Mouse (Mus musculus) forebrain, embryonic 11.5 days (tissue): ENCODE measurements around the gene Eral1. TPM values are rescaled to one million over a fixed set of nuclear protein-coding genes. Genes with fewer than 3 reads are reported as not detected.
"Not testable (repeated sequence)": the region's sequence is repeated elsewhere in the genome, so short reads cannot be mapped to it uniquely, and the experiment has no call there.

Source experiments
- ATAC-seq: fragments of 200-750 bp; cut with Nextera tagmentation; replicated peaks from 2 replicates; pipeline ENCODE4 v1.8.0; 2017; ENCODE audit warnings: moderate TSS enrichment; ENCODE audit not compliant: low FRiP score
- DNase-seq: peaks from one replicate; pipeline ENCODE4 v3.0.0-alpha.2; 2017; ENCODE audit warnings: low spot score
- H3K27ac ChIP-seq: fragments of 300-500 bp; sonication (generic); 2 replicates; pipeline ENCODE4 v1.5.1; 2014; ENCODE audit warnings: low read depth, low read length
- H3K27me3 ChIP-seq: fragments of 300-500 bp; sonication (generic); 2 replicates; pipeline ENCODE4 v1.6.1; 2014; ENCODE audit warnings: mild to moderate bottlenecking, low read length, mixed read lengths; ENCODE audit not compliant: control insufficient read depth, insufficient read depth
- H3K36me3 ChIP-seq: fragments of 300-500 bp; sonication (generic); 2 replicates; pipeline ENCODE4 v1.6.1; 2014; ENCODE audit warnings: mild to moderate bottlenecking, low read length, moderate library complexity, mixed read lengths; ENCODE audit not compliant: control insufficient read depth, insufficient read depth
- H3K4me1 ChIP-seq: fragments of 300-500 bp; sonication (generic); replicated peaks from 2 replicates; pipeline ENCODE4 v1.6.1; 2014; ENCODE audit warnings: low read length, mixed read lengths; ENCODE audit not compliant: control insufficient read depth, insufficient read depth
- H3K4me2 ChIP-seq: fragments of 300-500 bp; sonication (generic); 2 replicates; pipeline ENCODE4 v1.6.1; 2014; ENCODE audit warnings: low read depth, mild to moderate bottlenecking, low read length, moderate library complexity, mixed read lengths; ENCODE audit not compliant: severe bottlenecking
- H3K4me3 ChIP-seq: fragments of 300-500 bp; sonication (generic); 2 replicates; pipeline ENCODE4 v1.5.1; 2014; ENCODE audit warnings: low read depth, low read length
- H3K9ac ChIP-seq: fragments of 300-500 bp; sonication (generic); 2 replicates; pipeline ENCODE4 v1.6.1; 2014; ENCODE audit warnings: low read length
- H3K9me3 ChIP-seq: fragments of 300-500 bp; sonication (generic); 2 replicates; pipeline ENCODE4 v1.6.1; 2016; ENCODE audit warnings: low read length, mixed read lengths; ENCODE audit not compliant: control insufficient read depth
- WGBS: fragments of 180-500 bp; shearing (Covaris S2); extraction: QIAGEN DNeasy Blood & Tissue Kit; methylation state at CpG from one replicate; pipeline ENCODE4 v1.1.7; 2014; 5-methylcytosine and 5-hydroxymethylcytosine counted together
- polyA plus RNA-seq: library from polyadenylated mRNA; unstranded; fragments of >200 nt; fragmentation: Nextera tagmentation; extraction: Ambion mirVana; gene quantifications from 2 replicates; pipeline ENCODE4 v1.2.1, GENCODE M21; 2014

The Eral1 gene
- polyA plus RNA-seq, 1 experiment from 2014 or later, result 39.4 TPM

- Histone ChIP-seq H3K27ac (no peak overlapping the region), H3K27me3 (no peaks in the 10 kb centered on the region), H3K9ac (no peak overlapping the region), H3K36me3 (peaks cover 9% of the 10 kb centered on the region; the same call in 1 of the 2 replicates), H3K4me1 (no peaks in the 10 kb centered on the region), H3K4me3 (no peak overlapping the region), H3K9me3 (no peaks in the 10 kb centered on the region), H3K4me2 (no peak overlapping the region)
- no peak for ATAC-seq
- 77% methylated on average over 1 of the region's 1 CpGs for WGBS
- DNase-seq, result peak; percentile 7
Measured at GRCm38 (mm10) chr11:78062563-78062962, 17.6 kb downstream of the Eral1 start.

DNA sequence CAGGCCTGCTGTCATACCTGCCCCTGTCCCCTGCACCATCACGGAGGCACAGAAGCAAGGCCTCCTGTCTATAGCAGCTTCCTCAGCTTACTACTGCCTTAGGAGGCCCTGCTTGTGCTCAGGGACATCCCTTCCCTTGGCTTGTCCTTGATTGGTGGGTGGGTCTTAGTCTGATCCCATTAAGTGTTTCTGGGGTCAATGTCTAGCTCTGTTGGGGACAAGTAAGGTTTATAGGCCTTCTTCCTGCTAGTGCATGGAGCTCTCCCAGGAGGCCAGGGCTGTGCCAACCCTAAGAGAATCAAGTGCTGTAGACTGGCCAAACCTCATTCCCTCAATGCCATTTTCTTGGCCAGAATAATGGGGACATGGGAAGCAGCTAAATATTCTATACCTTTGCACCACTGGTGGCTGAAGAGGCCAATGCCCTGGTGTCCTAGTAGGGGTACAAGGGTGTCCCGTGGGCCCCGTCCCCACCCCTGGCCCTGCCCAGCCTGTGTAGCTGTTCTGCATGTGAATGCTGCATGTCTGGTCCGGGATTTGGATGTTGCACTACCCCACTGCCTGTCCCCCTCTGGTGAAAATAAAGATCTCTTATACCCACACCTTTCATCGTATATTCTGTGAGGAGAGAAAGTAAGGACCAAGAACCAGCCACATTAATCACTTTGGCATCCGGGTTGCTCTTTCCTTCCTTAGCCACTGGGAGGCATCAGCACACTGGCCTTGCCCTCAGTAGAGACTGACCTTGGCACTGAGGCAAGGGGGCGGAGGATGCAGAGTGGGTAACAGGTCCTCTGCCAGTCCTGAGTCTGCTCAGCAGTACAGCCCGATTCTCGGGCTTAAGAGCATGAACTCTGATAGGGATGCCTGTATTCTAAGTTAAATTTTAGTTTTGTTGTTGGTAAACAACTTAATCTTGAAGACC is 20.1 kb downstream of the Eral1 start:
- Histone ChIP-seq H3K36me3 (peaks cover 9% of the 10 kb centered on the region; the same call in 1 of the 2 replicates), H3K4me2 (no peak overlapping the region), H3K4me3 (no peak overlapping the region), H3K27me3 (no peaks in the 10 kb centered on the region), H3K9ac (no peak overlapping the region), H3K9me3 (no peaks in the 10 kb centered on the region), H3K27ac (no peak overlapping the region), H3K4me1 (no peaks in the 10 kb centered on the region)
- DNase-seq (peak; percentile 77), ATAC-seq (no peak)
- WGBS, result 68% methylated on average over 9 of the region's 9 CpGs

DNA sequence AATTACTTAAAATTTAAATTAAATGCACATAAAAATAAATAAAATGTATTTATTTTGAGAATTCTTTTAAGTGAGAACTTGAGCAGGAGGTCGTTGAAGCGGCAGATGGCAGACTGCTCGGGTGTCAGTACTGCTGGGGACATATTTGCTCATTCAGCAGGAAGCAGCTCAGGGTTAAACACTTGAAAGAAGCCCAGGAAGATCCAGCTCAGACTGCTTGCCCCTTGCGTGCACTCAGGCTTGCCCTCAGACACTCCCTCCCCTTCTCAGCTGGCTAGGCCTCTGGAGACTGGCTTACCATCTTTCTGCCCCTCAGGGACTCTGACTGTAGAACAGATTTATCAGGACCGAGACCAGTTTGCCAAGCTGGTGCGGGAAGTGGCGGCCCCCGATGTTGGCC is 23.2 kb downstream of the Eral1 start:
- H3K36me3 ChIP-seq, result peaks cover 9% of the 10 kb centered on the region; the same call in 1 of the 2 replicates

GRCm38 (mm10) chr11:78053078-78053477 is 27.1 kb downstream of the Eral1 start:
- H3K4me3 ChIP-seq, result no peak overlapping the region
- no peaks in the 10 kb centered on the region for H3K9me3 ChIP-seq
- H3K4me1 ChIP-seq, result no peaks in the 10 kb centered on the region
- H3K9ac ChIP-seq, result no peak overlapping the region
- H3K27me3 ChIP-seq, result no peaks in the 10 kb centered on the region
- no peak overlapping the region for H3K4me2 ChIP-seq
- ATAC-seq (no peak), DNase-seq (no peak)
- peaks cover 4% of the 10 kb centered on the region; the same call in 1 of the 2 replicates for H3K36me3 ChIP-seq
- H3K27ac ChIP-seq, result no peak overlapping the region
- WGBS, result 94% methylated on average over 8 of the region's 8 CpGs

More for the DNA sequence above, 23.2 kb downstream of the Eral1 start:
- 86% methylated on average over 8 of the region's 8 CpGs for WGBS
- Histone ChIP-seq H3K4me2 (no peak overlapping the region), H3K9me3 (no peaks in the 10 kb centered on the region), H3K4me1 (no peaks in the 10 kb centered on the region), H3K27me3 (no peaks in the 10 kb centered on the region), H3K27ac (no peak overlapping the region), H3K4me3 (no peak overlapping the region), H3K9ac (no peak overlapping the region)
- ATAC-seq (no peak), DNase-seq (no peak)

- WGBS, result 100% methylated on average over 2 of the region's 4 CpGs
- H3K27ac ChIP-seq, ATAC-seq, DNase-seq, H3K27me3 ChIP-seq, H3K4me1 ChIP-seq, H3K4me2 ChIP-seq, H3K36me3 ChIP-seq, H3K9ac ChIP-seq, H3K9me3 ChIP-seq, H3K4me3 ChIP-seq: not testable (repeated sequence)
Measured at GRCm38 (mm10) chr11:78048637-78049036, 31.5 kb downstream of the Eral1 start.

GRCm38 (mm10) chr11:78044758-78045251 is 35.4 kb downstream of the Eral1 start:
- Histone ChIP-seq H3K27me3 (no peaks in the 10 kb centered on the region), H3K27ac (no peak overlapping the region), H3K9ac (no peak overlapping the region), H3K36me3 (no peaks in the 10 kb centered on the region; the same call in 1 of the 2 replicates), H3K4me1 (no peaks in the 10 kb centered on the region), H3K4me2 (no peak overlapping the region), H3K9me3 (no peaks in the 10 kb centered on the region), H3K4me3 (no peak overlapping the region)
- DNase-seq (no peak), ATAC-seq (no peak)
- 91% methylated on average over 5 of the region's 5 CpGs for WGBS

- H3K4me3 ChIP-seq, H3K4me1 ChIP-seq, H3K9me3 ChIP-seq, H3K9ac ChIP-seq, H3K27ac ChIP-seq, DNase-seq, H3K4me2 ChIP-seq, H3K27me3 ChIP-seq, ATAC-seq, H3K36me3 ChIP-seq: not testable (repeated sequence)
- 93% methylated on average over 4 of the region's 4 CpGs for WGBS
Measured at GRCm38 (mm10) chr11:78042290-78042870, 37.8 kb downstream of the Eral1 start.

- H3K4me1 ChIP-seq, result peaks cover 9% of the 10 kb centered on the region; the same call in 1 of the 2 replicates
- no peaks in the 10 kb centered on the region; the same call in 1 of the 2 replicates for H3K36me3 ChIP-seq
- no peak overlapping the region for H3K27ac ChIP-seq
- no peak overlapping the region for H3K4me3 ChIP-seq
- H3K9ac ChIP-seq, result no peak overlapping the region
- no peaks in the 10 kb centered on the region for H3K27me3 ChIP-seq
- H3K4me2 ChIP-seq, result no peak overlapping the region
- 74% methylated on average over 2 of the region's 2 CpGs for WGBS
- DNase-seq (no peak), ATAC-seq (no peak)
- no peaks in the 10 kb centered on the region for H3K9me3 ChIP-seq
Measured at GRCm38 (mm10) chr11:78040878-78041277, 39.3 kb downstream of the Eral1 start.
